ENCODE assay signal across 23 mouse cellular contexts in the genomic region with DNA sequence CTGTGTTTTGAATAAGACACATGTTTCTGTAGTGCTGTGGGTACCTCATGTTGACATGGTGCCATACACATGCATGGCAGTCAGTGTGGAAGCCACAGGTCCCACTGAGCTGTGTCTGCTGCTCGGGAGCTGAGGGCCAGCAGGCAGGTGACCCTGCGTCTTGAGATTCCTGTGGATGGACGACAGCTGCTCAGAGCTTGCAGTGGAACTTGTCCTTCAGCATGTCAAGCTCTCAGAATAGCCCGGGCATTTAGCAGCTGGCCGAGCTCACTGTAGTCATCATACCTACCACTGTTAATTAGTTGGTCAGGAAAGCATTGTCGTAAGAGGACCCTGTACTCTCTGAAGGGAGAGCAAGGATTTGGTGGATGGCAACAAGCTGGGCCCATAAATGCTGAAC. TPM values are rescaled to one million over a fixed set of nuclear protein-coding genes. Genes with fewer than 3 reads are reported as not detected.
DNase-seq lines count a peak whose midpoint lies in the region; ATAC-seq and TF ChIP-seq lines count a peak whose summit lies in the region.
"Had no signal": no experiment of that assay in that cellular context is flagged by ENCODE, and none has a peak within 500 bp of the region (broad histone marks: within the 10 kb centered on the region; RNA-seq: fewer than 3 reads in every experiment).

No protein-coding gene starts in this region.

- ATAC-seq in heart, embryonic 11.5 days (replicated peaks; ENCODE audit: insufficient number of reproducible peaks, low FRiP score, low TSS enrichment), result no peak
- no peak for ATAC-seq in heart, embryonic 13.5 days (ENCODE audit: extremely low read depth, insufficient number of reproducible peaks, low FRiP score, low TSS enrichment)
- ATAC-seq: CD4-positive, CD25-positive, alpha-beta regulatory T cell, adult 4 months; forebrain, embryonic 16.5 days; intestine, embryonic 16.5 days had no signal

- peaks cover 39% of the 10 kb centered on the region for H3K4me1 ChIP-seq in heart, embryonic 11.5 days (ENCODE audit: control insufficient read depth, insufficient read depth, low read length)
- peaks cover 61% of the 10 kb centered on the region for H3K4me1 ChIP-seq in heart, embryonic 13.5 days
- H3K4me1 ChIP-seq: forebrain, embryonic 12.5 days; kidney, embryonic 15.5 days had no signal

- no peak overlapping the region for H3K9ac ChIP-seq in heart, embryonic 11.5 days (ENCODE audit: low read depth, low read length)
- H3K9ac ChIP-seq in heart, embryonic 13.5 days, result no peak overlapping the region
- H3K9ac ChIP-seq: embryonic facial prominence, embryonic 13.5 days; forebrain, embryonic 12.5 days; hindbrain, embryonic 15.5 days; kidney, embryonic 15.5 days had no signal

- 59% methylated on average over 6 of the region's 6 CpGs for WGBS in heart, embryonic 11.5 days (ENCODE audit: insufficient replicate concordance)
- WGBS in heart, embryonic 13.5 days, result 57% methylated on average over 6 of the region's 6 CpGs

- H3K4me3 ChIP-seq in heart, embryonic 11.5 days (ENCODE audit: low read depth, low read length), result no peak overlapping the region
- H3K4me3 ChIP-seq in heart, embryonic 13.5 days, result no peak overlapping the region
- no peak overlapping the region for H3K4me3 ChIP-seq in myocyte
- H3K4me3 ChIP-seq: embryonic facial prominence, embryonic 13.5 days; erythroblast, embryonic 14.5 days; forebrain, embryonic 12.5 days; hindbrain, embryonic 15.5 days; kidney, embryonic 15.5 days had no signal

- peak; percentile 29 for DNase-seq in adrenal gland, postnatal 14 days
- DNase-seq in adrenal gland, adult 2 months, result no peak
- peak; percentile 93 for DNase-seq in heart, adult 11 months
- no peak for DNase-seq in heart, postnatal 14 days
- no peak for DNase-seq in spleen, postnatal 14 days (ENCODE audit: low spot score in 2 of 2)
- DNase-seq: adrenal gland, postnatal 10 days; B cell, adult 2 months; cerebellum, adult 11-12 months; cerebellum, adult 9-10 months; cerebellum, postnatal 25 days; kidney, adult 2 months had no signal

- H3K79me2 ChIP-seq in myocyte (ENCODE audit: control insufficient read depth, insufficient read depth), result peaks cover 46% of the 10 kb centered on the region

- peaks cover 23% of the 10 kb centered on the region for H3K36me3 ChIP-seq in heart, embryonic 11.5 days (ENCODE audit: control insufficient read depth, insufficient read depth, low read length)
- H3K36me3 ChIP-seq in heart, embryonic 13.5 days, result peaks cover 46% of the 10 kb centered on the region
- H3K36me3 ChIP-seq in myocyte (ENCODE audit: control insufficient read depth, insufficient read depth), result peaks cover 24% of the 10 kb centered on the region

- H3K27ac ChIP-seq in heart, embryonic 11.5 days (ENCODE audit: low read depth, low read length), result no peak overlapping the region
- 0 out of 2 replicates have a peak overlapping the region, but pooled peaks have one; percentile 1 for H3K27ac ChIP-seq in heart, embryonic 13.5 days (replicated peaks)
- H3K27ac ChIP-seq: embryonic facial prominence, embryonic 13.5 days; forebrain, embryonic 12.5 days; hindbrain, embryonic 15.5 days; kidney, embryonic 15.5 days had no signal

- H3K27me3 ChIP-seq in heart, embryonic 11.5 days (ENCODE audit: control insufficient read depth, insufficient read depth, low read length), result no peaks in the 10 kb centered on the region
- no peaks in the 10 kb centered on the region for H3K27me3 ChIP-seq in heart, embryonic 13.5 days (replicated peaks)
- H3K27me3 ChIP-seq in myocyte (ENCODE audit: control insufficient read depth, insufficient read depth, insufficient read length), result no peaks in the 10 kb centered on the region
- H3K27me3 ChIP-seq: embryonic facial prominence, embryonic 13.5 days; forebrain, embryonic 12.5 days; hindbrain, embryonic 15.5 days; kidney, embryonic 15.5 days had no signal

- no peaks in the 10 kb centered on the region for H3K9me3 ChIP-seq in heart, embryonic 11.5 days (replicated peaks; ENCODE audit: control insufficient read depth, low read length)
- H3K9me3 ChIP-seq in heart, embryonic 13.5 days, result no peaks in the 10 kb centered on the region
- H3K9me3 ChIP-seq: embryonic facial prominence, embryonic 13.5 days; forebrain, embryonic 12.5 days; G1E; hindbrain, embryonic 15.5 days; kidney, embryonic 15.5 days had no signal

- intact Hi-C loops in heart, postnatal 14 days (cut with DNase I), result no loop called here

- peak; percentile 20 for TF ChIP-seq POLR2A in myocyte (IDR thresholded peaks at IDR 0.05; ENCODE audit: insufficient read length, low read depth)

- H3ac ChIP-seq in myocyte (ENCODE audit: control insufficient read depth, insufficient read length), result no peak overlapping the region

- no peak overlapping the region for H3K4me2 ChIP-seq in heart, embryonic 11.5 days
- H3K4me2 ChIP-seq in heart, embryonic 13.5 days, result no peak overlapping the region
- H3K4me2 ChIP-seq in myocyte (ENCODE audit: low read depth), result peak overlapping the region; percentile 19
- H3K4me2 ChIP-seq: embryonic facial prominence, embryonic 13.5 days; forebrain, embryonic 12.5 days; hindbrain, embryonic 15.5 days; kidney, embryonic 15.5 days had no signal

TF ChIP-seq in myocyte, 11 proteins besides CTCF, POLR2A, EP300 and RAD21:
- peak; percentile 96 to 100 (median 97) for TF ChIP-seq MYOG (IDR thresholded peaks at IDR 0.05; ENCODE audit: control insufficient read depth in 1 of 3, insufficient read depth in 1 of 3, insufficient read length in 2 of 3, low read depth in 2 of 3)
- TF ChIP-seq E2F4 (IDR thresholded peaks at IDR 0.05; ENCODE audit: insufficient read depth), result no peak
- no peak for TF ChIP-seq CEBPB (IDR thresholded peaks at IDR 0.05; ENCODE audit: insufficient read depth, poor library complexity, severe bottlenecking)
- TF ChIP-seq SRF (IDR thresholded peaks at IDR 0.05; ENCODE audit: control insufficient read depth, insufficient read length, low read depth), result peak; percentile 40
- TF ChIP-seq REST (IDR thresholded peaks at IDR 0.05; ENCODE audit: insufficient read depth, insufficient read length), result no peak
- TF ChIP-seq TCF3 (IDR thresholded peaks at IDR 0.05; ENCODE audit: insufficient read length, low read depth), result peak; percentile 92
- TF ChIP-seq MAX (IDR thresholded peaks at IDR 0.05; ENCODE audit: low read depth), result no peak
- no peak for TF ChIP-seq POLR2AphosphoS2 (IDR thresholded peaks at IDR 0.05; ENCODE audit: insufficient read length, low read depth)
- no peak for TF ChIP-seq USF1 (IDR thresholded peaks at IDR 0.05; ENCODE audit: low read depth)
- peak; percentile 84 to 98 (median 89) for TF ChIP-seq MYOD1 (IDR thresholded peaks at IDR 0.05; ENCODE audit: control insufficient read depth in 1 of 3, insufficient read length in 2 of 3, low read depth in 2 of 3)
- TF ChIP-seq TCF12 (IDR thresholded peaks at IDR 0.05; ENCODE audit: insufficient read depth, poor library complexity, severe bottlenecking), result peak; percentile 69

RNA-seq across cellular contexts. Expression of a gene that starts 6.8 kb away (rescaled TPM):
- 27.0 and 29.8 TPM in 2 replicates for total RNA-seq in adrenal gland, postnatal 14 days (2021)
- 10 to 100 TPM; 25.9 to 28.0 TPM for total RNA-seq in adrenal gland, adult 2 months (2021)
- polyA plus RNA-seq in adrenal gland, adult 2 months (2012; rRNA removed), result 7.6 and 10.7 TPM in 2 replicates
- 47.9 and 49.7 TPM in 2 replicates for polyA plus RNA-seq in heart, embryonic 11.5 days (2014; fragmentation: Nextera tagmentation; extraction: Ambion mirVana)
- polyA plus RNA-seq in heart, embryonic 13.5 days (2015; fragmentation: Nextera tagmentation; extraction: Ambion mirVana), result 47.8 and 52.9 TPM in 2 replicates
- 10 to 100 TPM; 36.4 to 37.8 TPM for total RNA-seq in heart, postnatal 14 days (2021)
- 27.1 TPM for polyA plus RNA-seq in myocyte (2012; fragmentation: generic; extraction: Trizol)

RNA-seq across cellular contexts. Expression of a gene that starts 6.9 kb away (rescaled TPM):
- total RNA-seq in adrenal gland, postnatal 14 days (2021), result 120 and 127 TPM in 2 replicates
- total RNA-seq in adrenal gland, adult 2 months (2021), result 100 to 1,000 TPM in 1 of 2 experiments, 10 to 100 TPM in 1; 81.0 to 108 TPM
- polyA plus RNA-seq in adrenal gland, adult 2 months (2012; rRNA removed), result 66.9 and 77.8 TPM in 2 replicates
- 95.4 and 113 TPM in 2 replicates for polyA plus RNA-seq in heart, embryonic 11.5 days (2014; fragmentation: Nextera tagmentation; extraction: Ambion mirVana)
- polyA plus RNA-seq in heart, embryonic 13.5 days (2015; fragmentation: Nextera tagmentation; extraction: Ambion mirVana), result 94.8 and 101 TPM in 2 replicates
- 100 to 1,000 TPM; 148 to 164 TPM for total RNA-seq in heart, postnatal 14 days (2021)
- polyA plus RNA-seq in myocyte (2012; fragmentation: generic; extraction: Trizol), result 95.4 TPM

RNA-seq across cellular contexts. Expression of a gene that starts 27.8 kb away (rescaled TPM):
- total RNA-seq in adrenal gland, postnatal 14 days (2021), result 21.5 and 23.8 TPM in 2 replicates
- total RNA-seq in adrenal gland, adult 2 months (2021), result 10 to 100 TPM; 19.9 to 24.2 TPM
- 9.1 and 10.6 TPM in 2 replicates for polyA plus RNA-seq in adrenal gland, adult 2 months (2012; rRNA removed)
- polyA plus RNA-seq in heart, embryonic 11.5 days (2014; fragmentation: Nextera tagmentation; extraction: Ambion mirVana), result 5.4 and 5.9 TPM in 2 replicates
- polyA plus RNA-seq in heart, embryonic 13.5 days (2015; fragmentation: Nextera tagmentation; extraction: Ambion mirVana), result 5.9 and 6.2 TPM in 2 replicates
- 10 to 100 TPM; 19.7 to 20.2 TPM for total RNA-seq in heart, postnatal 14 days (2021)
- polyA plus RNA-seq in myocyte (2012; fragmentation: generic; extraction: Trizol), result 8.8 TPM

RNA-seq across cellular contexts. Expression of a gene that starts 28.0 kb away (rescaled TPM):
- total RNA-seq in adrenal gland, postnatal 14 days (2021), result 20.1 and 21.3 TPM in 2 replicates
- total RNA-seq in adrenal gland, adult 2 months (2021), result 10 to 100 TPM; 19.4 to 19.9 TPM
- polyA plus RNA-seq in adrenal gland, adult 2 months (2012; rRNA removed), result 7.7 and 9.7 TPM in 2 replicates
- 7.1 and 8.6 TPM in 2 replicates for polyA plus RNA-seq in heart, embryonic 11.5 days (2014; fragmentation: Nextera tagmentation; extraction: Ambion mirVana)
- polyA plus RNA-seq in heart, embryonic 13.5 days (2015; fragmentation: Nextera tagmentation; extraction: Ambion mirVana), result 6.8 and 7.1 TPM in 2 replicates
- 10 to 100 TPM; 14.2 to 15.1 TPM for total RNA-seq in heart, postnatal 14 days (2021)
- 13.3 TPM for polyA plus RNA-seq in myocyte (2012; fragmentation: generic; extraction: Trizol)

Comparison
In these comparisons a context has a peak if more than half of its experiments do, and no peak if none do; other contexts are left out.
1. DNase-seq: peak in adrenal gland, postnatal 14 days (single experiment) and heart, adult 11 months (single experiment); none in adrenal gland, adult 2 months (single experiment), heart, postnatal 14 days (0 of 2) and spleen, postnatal 14 days (0 of 2).